Mouse (Mus musculus) kidney, postnatal 25 days (tissue): Measurements from ENCODE around the gene Olfr203.
"Not testable (repeated sequence)": the region's sequence is repeated elsewhere in the genome, so short reads cannot be mapped to it uniquely, and the experiment has no call there.

ENCODE experiments used
- DNase-seq, 2 experiments: peaks; one replicate each; pipeline ENCODE4 v3.0.0; 2021; ENCODE audit warnings: mixed read lengths in 2 of 2

Gene Olfr203

DNA sequence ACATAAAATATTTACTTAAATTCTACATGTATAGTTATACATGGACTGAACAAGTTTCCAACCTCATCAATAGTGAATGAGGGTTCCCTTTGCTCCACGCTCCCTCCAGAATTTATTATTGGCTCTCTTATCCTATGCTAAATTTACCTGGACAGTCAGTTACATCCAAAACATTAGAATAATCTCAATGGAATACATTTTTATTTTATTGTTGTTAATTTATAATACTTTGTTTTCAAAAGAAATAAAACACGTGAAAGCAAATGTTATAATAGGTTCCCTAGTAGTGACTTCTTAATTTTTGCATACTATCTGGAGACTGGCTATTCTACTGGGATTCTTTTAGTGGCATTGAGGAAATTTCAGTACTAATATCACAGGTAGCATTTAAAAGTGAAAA lies at the start of gene Olfr203:
Gene Olfr203 (plus strand): TSS at position 301 of the 400 bp plus-strand sequence.
- DNase-seq: no peak

DNA sequence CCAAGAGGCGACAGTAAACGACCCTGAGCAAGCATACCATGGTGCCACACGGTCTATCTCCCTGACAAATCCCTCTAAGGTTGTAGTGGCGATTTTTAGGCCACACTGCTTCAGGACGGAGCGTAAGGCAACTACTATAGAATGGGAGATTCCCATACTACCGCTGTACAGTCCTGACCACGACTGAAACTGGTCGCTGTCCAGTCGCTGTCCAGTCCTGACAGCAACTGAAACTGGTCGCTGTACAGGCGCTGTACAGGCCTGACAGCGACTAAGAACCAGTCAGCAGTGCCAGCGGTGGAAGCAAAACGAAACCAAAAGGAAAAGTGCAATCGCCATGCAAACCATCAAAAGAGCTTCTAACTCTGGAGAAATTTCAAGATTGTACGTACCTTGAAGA lies 49.0 kb upstream of the Olfr203 start:
- DNase-seq: no peak

DNA sequence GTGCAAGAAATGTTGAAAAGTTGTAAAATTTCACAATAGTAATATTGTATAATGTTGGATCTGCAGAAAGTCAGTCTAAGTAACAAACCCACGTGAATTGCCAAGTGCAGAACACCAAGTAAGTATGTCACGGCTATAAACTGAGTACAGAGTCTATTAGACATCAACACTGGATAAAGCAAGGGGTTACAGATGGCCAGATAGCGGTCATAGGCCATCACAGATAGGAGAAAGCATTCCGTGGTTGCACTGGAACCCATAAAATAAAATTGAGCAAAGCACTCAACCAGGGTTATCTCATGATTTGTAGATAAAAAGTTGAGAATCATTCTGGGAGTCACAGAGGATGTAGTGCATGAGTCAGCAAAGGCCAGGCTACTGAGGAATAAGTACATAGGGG lies 29.6 kb upstream of the Olfr203 start:
- DNase-seq: not testable (repeated sequence)

DNA sequence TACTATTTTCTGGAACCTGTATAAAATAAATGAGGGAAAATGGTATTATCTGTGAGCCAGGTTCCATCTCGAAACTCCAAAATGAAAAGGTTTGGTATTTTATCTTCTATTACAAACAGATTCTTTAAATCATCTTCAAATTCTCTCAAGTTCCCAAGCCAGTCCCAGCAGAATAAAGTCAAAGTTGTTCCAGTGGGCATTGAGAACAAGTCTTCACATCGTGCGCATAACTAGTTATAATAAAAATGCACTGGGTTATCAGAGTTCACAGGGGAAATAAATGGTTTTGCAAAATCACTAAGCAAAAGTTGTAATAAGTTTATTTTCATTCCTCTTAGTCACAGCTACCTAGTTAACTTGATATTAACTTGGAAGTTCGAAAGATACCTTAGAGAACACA lies 26.1 kb upstream of the Olfr203 start, which contains the start of gene Olfr201:
Gene Olfr201 (minus strand): TSS at position 101 of the 400 bp plus-strand sequence.
- not testable (repeated sequence) for DNase-seq

DNA sequence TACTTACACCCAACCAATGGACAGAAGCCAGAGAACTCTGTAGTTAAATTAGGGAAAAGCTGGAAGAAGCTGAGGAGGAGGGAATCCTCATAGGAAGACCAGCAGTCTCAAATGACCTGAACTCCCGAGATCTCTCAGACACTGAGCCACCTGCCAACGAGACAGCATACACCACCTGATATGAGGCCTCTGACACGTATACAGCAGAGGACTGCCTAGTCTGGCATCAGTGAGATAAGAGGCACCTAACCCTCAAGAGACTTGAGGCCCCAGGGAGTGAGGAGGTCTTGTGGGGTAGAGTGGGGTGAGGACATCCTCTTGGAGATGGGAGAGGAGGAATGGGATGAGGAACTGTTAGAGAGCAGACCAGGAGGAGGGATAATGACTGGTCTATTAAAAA lies 18.1 kb upstream of the Olfr203 start:
- DNase-seq: no peak

DNA sequence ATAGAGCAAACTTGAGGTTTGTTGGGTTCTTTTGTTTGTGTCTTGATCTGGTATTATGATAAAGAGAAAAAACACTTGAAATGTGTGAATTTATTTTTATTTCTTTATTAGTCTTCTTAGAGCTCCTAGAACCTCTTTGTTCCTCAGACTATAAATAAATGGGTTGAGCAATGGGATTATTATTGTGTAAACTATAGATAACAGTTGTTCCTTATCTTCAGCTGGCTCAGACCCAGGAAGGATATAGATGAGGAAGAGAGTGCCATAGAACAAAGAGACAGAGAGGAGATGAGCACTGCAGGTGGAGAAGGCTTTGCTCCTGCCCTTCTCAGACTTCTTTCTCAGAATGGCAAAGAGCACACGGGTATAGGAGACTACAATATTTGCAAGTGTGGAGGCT lies 15.2 kb upstream of the Olfr203 start:
- no peak for DNase-seq

DNA sequence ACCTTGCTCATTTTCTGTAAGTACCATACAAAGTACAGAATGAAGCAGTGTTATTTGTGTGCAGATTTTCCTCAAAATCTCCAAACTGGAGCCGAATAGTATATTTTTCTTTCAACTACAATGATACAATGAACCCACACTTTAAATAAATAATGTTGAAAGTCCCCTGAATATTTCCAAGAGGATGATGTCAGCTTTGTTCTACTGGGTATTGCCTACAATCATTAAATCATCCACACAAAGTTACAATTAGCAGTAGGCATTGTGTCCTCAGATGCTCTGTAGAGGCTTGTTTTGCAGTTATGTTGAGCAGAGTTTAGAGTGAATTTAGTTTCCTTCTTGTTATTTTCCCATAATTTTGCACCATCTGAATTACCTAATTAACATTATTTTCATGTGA lies 12.0 kb upstream of the Olfr203 start, which contains the start of gene Olfr202:
Gene Olfr202 (minus strand): TSS at position 101 of the 400 bp plus-strand sequence.
- DNase-seq: no peak

DNA sequence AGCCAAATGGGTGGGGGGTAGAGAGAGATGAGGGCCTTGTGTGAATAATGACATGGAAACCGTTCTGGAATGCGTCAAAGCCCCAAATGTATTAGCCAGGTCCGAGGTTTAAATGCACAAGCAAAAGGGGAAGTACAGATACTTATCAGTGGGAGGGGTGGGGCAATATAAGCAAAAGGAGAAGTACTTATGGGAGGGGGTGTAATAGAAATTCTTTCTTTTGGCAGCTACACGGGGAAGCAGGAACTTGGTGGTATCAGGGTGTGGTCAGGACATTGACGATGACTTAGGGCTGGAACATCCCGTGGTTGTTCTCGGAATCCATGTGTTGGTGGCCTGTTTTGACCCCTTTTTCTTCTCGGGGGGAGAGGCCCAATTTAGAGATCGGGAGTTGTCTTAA lies 11.1 kb upstream of the Olfr203 start:
- DNase-seq: not testable (repeated sequence)

DNA sequence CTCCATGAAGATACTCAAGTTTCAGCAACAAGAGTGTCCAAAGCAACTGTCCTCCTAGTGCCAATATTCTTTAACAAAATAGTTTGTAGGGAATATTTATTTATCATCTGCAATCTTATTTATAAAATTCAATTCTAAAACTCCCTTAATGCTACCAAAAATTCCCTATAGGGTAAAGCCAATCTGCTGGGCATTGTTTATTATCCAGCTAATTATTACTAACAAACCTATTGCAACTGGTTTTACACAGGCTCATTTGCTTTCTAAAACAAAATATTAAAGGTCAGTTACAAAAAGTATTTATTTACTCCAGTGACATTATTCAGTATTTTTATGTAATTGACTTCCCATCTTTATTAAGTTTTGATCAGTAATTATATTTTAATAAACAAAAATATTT lies 19.5 kb downstream of the Olfr203 start, which contains the start of gene Olfr204:
Gene Olfr204 (minus strand): TSS at position 101 of the 400 bp plus-strand sequence.
- no peak for DNase-seq

DNA sequence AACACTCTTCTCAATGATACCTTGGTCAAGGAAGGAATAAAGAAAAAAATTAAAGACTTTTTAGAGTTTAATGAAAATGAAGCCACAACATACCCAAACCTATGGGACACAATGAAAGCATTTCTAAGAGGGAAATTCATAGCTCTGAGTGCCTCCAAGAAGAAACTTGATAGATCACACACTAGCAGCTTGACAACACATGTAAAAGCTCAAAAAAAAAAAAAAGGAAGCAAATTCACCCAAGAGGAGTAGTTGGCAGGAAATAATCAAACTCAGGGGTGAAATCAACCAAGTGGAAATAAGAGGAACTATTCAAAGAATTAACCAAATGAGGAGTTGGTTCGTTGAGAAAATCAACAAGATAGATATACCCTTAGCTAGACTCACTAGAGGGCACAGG lies 24.6 kb downstream of the Olfr203 start:
- not testable (repeated sequence) for DNase-seq

DNA sequence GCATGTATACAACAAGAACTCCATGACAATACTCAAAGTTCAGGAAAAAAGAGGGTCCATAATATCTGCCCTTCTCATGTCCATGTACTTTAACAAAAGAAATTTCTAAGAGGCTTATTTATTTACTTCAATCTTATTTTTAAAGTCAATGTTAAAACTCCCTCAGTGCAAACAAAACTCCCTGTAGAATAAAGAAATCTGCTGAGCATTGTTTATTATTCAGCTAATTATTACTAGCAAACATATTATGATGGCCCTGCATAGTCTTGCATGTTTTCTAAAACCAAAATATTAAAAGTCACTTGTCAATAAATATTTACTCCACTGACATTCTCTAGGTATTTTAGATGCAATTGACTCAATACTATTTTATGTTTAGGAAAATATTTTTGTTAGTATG lies 32.4 kb downstream of the Olfr203 start, which contains the start of gene Olfr205:
Gene Olfr205 (minus strand): TSS at position 101 of the 400 bp plus-strand sequence.
- DNase-seq: no peak

DNA sequence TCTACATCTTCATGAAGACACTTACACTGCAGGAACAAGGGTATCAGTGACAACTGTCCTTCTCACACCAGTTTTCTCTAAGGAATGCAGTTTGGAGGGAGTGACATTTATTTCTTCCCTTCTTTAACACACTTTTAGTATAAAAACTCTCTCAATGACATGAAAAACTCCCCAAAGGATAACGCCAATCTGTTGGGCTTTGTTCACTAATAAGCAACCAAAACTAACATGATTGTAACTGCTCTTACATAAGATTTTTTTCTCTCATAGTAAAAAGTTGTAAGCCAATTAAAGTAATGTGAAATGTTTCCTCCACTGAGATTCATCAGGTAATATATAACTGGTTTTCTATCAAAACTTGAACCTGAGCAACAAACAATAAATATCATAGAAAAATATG lies 50.5 kb downstream of the Olfr203 start, which contains the start of gene Olfr206:
Gene Olfr206 (minus strand): TSS at position 101 of the 400 bp plus-strand sequence.
- DNase-seq: no peak
